Mouse (Mus musculus) ovary, postnatal 10 days (tissue): ENCODE measurements around the gene Pdcd10.

Experiments used
- DNase-seq: peaks from one replicate; pipeline ENCODE4 v3.0.0; 2022; ENCODE audit warnings: low spot score

Pdcd10 gene

GRCm38 (mm10) chr3:75468154-75468553 is 88.5 kb downstream of the Pdcd10 start:
- no peak for DNase-seq
